Comparison of ENCODE assay signal across 9 mouse cellular contexts in the genomic region with DNA sequence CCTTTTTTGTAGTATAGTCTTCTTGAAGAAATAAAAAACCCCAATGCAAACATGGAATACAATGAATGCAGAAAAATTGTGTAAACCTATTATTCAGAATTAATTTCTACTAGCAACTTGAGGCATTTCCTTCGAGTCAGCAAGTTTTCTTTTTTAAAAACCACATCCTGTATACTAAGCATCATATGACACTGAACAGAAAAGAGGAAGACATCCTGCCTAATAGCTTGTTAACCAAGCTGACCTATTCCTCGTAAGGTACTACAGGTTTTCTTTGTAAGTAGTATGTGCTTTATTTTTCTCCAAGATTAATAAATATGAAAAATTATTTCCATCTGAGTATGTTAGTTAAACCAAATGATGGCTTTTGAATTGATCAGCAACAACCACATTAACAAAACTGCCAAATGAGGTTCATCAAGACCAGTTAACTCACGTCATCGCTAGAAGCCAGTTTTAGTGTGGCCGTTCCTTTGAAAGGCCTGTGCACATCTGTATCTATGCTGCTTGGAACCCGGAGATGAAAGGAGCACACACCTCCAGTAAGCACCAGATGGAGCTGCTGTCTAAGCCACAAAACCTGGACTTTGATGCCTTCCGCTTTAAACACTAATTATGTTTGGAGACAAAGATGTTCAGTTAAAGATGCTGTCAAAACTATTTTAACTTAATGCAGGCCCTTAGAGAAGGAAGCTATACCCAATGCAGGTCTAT.
DNase-seq lines count a peak whose midpoint lies in the region; ATAC-seq and TF ChIP-seq lines count a peak whose summit lies in the region.
"Had no signal": no experiment of that assay in that cellular context is flagged by ENCODE, and none has a peak within 500 bp of the region (broad histone marks: within the 10 kb centered on the region; RNA-seq: fewer than 3 reads in every experiment).

No protein-coding gene starts in this region.

- DNase-seq in liver, adult 2 months (ENCODE audit: extremely low read depth, low read depth, low spot score) = peak; percentile 39
- peak; percentile 67 for DNase-seq in NIH3T3 (ENCODE audit: low read depth)
- DNase-seq in heart, postnatal 4 days = peak; percentile 53
- DNase-seq in left cerebral cortex, postnatal 14 days (ENCODE audit: low spot score in 2 of 2) = peak; percentile 63 to 70
- peak; percentile 14 for DNase-seq in neural tube, embryonic 10.5 days (ENCODE audit: extremely low spot score, low spot score)
- DNase-seq in gastrocnemius, postnatal 4 days (ENCODE audit: low spot score in 2 of 2) = no peak

- WGBS in liver, adult 2 months = 61% methylated on average over 7 of the region's 7 CpGs
- WGBS in liver, embryonic 12.5 days (ENCODE audit: insufficient replicate concordance) = 56% methylated on average over 7 of the region's 7 CpGs

- no peak for TF ChIP-seq POLR2A in liver, adult 2 months (IDR thresholded peaks at IDR 0.05; ENCODE audit: extremely low read depth, insufficient read depth, low read length)
- TF ChIP-seq POLR2A in cortical plate, adult 2 months (IDR thresholded peaks at IDR 0.05; ENCODE audit: extremely low read depth, insufficient read depth, low read length) = no peak

- H3K4me1 ChIP-seq in liver, adult 2 months (ENCODE audit: control insufficient read depth, insufficient read depth, low read length) = no peaks in the 10 kb centered on the region
- H3K4me1 ChIP-seq in liver, embryonic 12.5 days = peaks cover 21% of the 10 kb centered on the region
- H3K4me1 ChIP-seq in cortical plate, adult 2 months (ENCODE audit: control insufficient read depth, insufficient read depth, low read length) = peaks cover 3% of the 10 kb centered on the region; the same call in 1 of the 2 replicates

- peak; percentile 38; the same call in 1 of the 2 replicates for TF ChIP-seq CTCF in liver, adult 2 months (IDR thresholded peaks at IDR 0.05; ENCODE audit: low read depth, low read length)
- TF ChIP-seq CTCF in cortical plate, adult 2 months (IDR thresholded peaks at IDR 0.05; ENCODE audit: extremely low read depth, insufficient read depth, low read length) = peak; percentile 89

- peaks cover 5% of the 10 kb centered on the region for H3K9me3 ChIP-seq in liver, embryonic 12.5 days (replicated peaks)

- no peaks in the 10 kb centered on the region for H3K79me2 ChIP-seq in liver, adult 2 months (ENCODE audit: control insufficient read depth, insufficient read depth, low read length)

- H3K36me3 ChIP-seq in liver, adult 2 months (ENCODE audit: control insufficient read depth, insufficient read depth, low read length) = no peaks in the 10 kb centered on the region
- peaks cover 8% of the 10 kb centered on the region; the same call in 1 of the 2 replicates for H3K36me3 ChIP-seq in liver, embryonic 12.5 days

- ATAC-seq in liver, embryonic 12.5 days = no peak

- intact Hi-C loops in left cerebral cortex, postnatal 14 days (cut with DNase I) = loop anchor here (5.0 kb wide), 3 partner anchors 153 to 368 kb away; a partner anchor contains a TSS

- H3K9ac ChIP-seq in liver, adult 2 months (ENCODE audit: low read depth, low read length) = no peak overlapping the region
- H3K9ac ChIP-seq in liver, embryonic 12.5 days = no peak overlapping the region
- H3K9ac ChIP-seq: embryonic facial prominence, embryonic 12.5 days had no signal

- no peak overlapping the region for H3K4me2 ChIP-seq in liver, embryonic 12.5 days
- H3K4me2 ChIP-seq: embryonic facial prominence, embryonic 12.5 days had no signal

- no peak overlapping the region for H3K27ac ChIP-seq in liver, adult 2 months (replicated peaks; ENCODE audit: insufficient read depth, low read depth, low read length)
- H3K27ac ChIP-seq in liver, embryonic 12.5 days = no peak overlapping the region
- H3K27ac ChIP-seq in cortical plate, adult 2 months (ENCODE audit: insufficient read depth, low read length) = no peak overlapping the region
- H3K27ac ChIP-seq: embryonic facial prominence, embryonic 12.5 days had no signal

- no peaks in the 10 kb centered on the region for H3K27me3 ChIP-seq in liver, adult 2 months (ENCODE audit: control insufficient read depth, insufficient read depth, low read length)
- H3K27me3 ChIP-seq in liver, embryonic 12.5 days (replicated peaks) = no peaks in the 10 kb centered on the region
- H3K27me3 ChIP-seq: embryonic facial prominence, embryonic 12.5 days had no signal

- no peak overlapping the region for H3K4me3 ChIP-seq in liver, adult 2 months (ENCODE audit: insufficient read depth, low read depth, low read length)
- no peak overlapping the region for H3K4me3 ChIP-seq in liver, embryonic 12.5 days
- no peak overlapping the region for H3K4me3 ChIP-seq in cortical plate, adult 2 months (ENCODE audit: insufficient read depth, low read length)
- H3K4me3 ChIP-seq: embryonic facial prominence, embryonic 12.5 days had no signal

Comparison
In these comparisons a context has a peak if more than half of its experiments do, and no peak if none do; other contexts are left out.
1. DNase-seq: peak in liver, adult 2 months (single experiment), NIH3T3 (single experiment), heart, postnatal 4 days (single experiment), left cerebral cortex, postnatal 14 days (2 of 2) and neural tube, embryonic 10.5 days (single experiment); none in gastrocnemius, postnatal 4 days (0 of 2).